Mouse (Mus musculus) spleen, adult 2 months (tissue): Measurements from ENCODE around the gene Gabrr3.

Experiments used
- CTCF ChIP-seq: fragments of 200-500 bp; IDR thresholded peaks from 2 replicates; pipeline ENCODE4 v1.5.1; 2011; ENCODE audit warnings: mild to moderate bottlenecking, inconsistent platforms; ENCODE audit not compliant: insufficient read depth, insufficient read length, insufficient replicate concordance; ENCODE audit errors: extremely low read depth
- POLR2A ChIP-seq: fragments of 200-500 bp; IDR thresholded peaks from 2 replicates; pipeline ENCODE4 v1.6.1; 2011; ENCODE audit warnings: low read depth, low read length, inconsistent platforms

DNA sequence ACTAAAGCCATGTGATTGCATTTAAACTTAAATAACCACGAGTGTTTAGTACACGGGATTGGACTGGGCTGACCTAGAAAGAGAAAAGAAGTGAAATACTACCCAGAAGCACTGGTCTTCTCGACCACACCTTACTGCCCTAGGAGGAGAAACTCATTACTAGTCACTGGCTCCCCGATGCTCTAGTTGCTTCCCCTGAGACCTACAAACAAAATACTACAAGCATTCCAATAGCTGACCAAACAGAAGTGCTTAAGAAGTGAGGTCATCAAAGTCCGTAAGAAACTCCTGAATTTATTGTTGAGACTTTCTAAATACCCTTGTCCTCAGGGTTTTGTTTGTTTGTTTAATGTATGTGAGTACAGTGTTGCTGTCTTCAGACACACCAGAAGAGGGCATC is 102.7 kb downstream of the Gabrr3 start:
- TF ChIP-seq CTCF (no peak), POLR2A (no peak)
